Mouse (Mus musculus): ENCODE results near the gene U2surp. TPM values are rescaled to one million over a fixed set of nuclear protein-coding genes. Genes with fewer than 3 reads are reported as not detected.

U2surp gene
- 129 and 132 TPM in 2 replicates for polyA plus RNA-seq (2014; fragmentation: Nextera tagmentation; extraction: Ambion mirVana)

- Histone ChIP-seq H3K27ac (ENCODE audit: low read depth, low read length) (peak within 1 kb of the TSS; percentile 75), H3K9me3 (replicated peaks; ENCODE audit: control insufficient read depth, low read length) (no peaks in the 10 kb centered on the region), H3K4me2 (ENCODE audit: low read length) (peak within 1 kb of the TSS; percentile 96), H3K9ac (ENCODE audit: low read length) (peak within 1 kb of the TSS; percentile 91), H3K36me3 (ENCODE audit: control insufficient read depth, insufficient read depth, low read length) (no peaks in the 10 kb centered on the region), H3K27me3 (replicated peaks; ENCODE audit: control insufficient read depth, insufficient read depth, low read length) (no peaks in the 10 kb centered on the region), H3K4me1 (ENCODE audit: control insufficient read depth, insufficient read depth, low read length) (peaks cover 15% of the 10 kb centered on the region), H3K4me3 (ENCODE audit: low read depth, low read length) (peak within 1 kb of the TSS; percentile 99)
- DNase-seq (ENCODE audit: low spot score) (peak; percentile 98), ATAC-seq (peak; percentile 97)
- WGBS = under 1% methylated on average over 74 of the region's 74 CpGs
Measured at GRCm38 (mm10) chr9:95511472-95512330, at the start of gene U2surp. U2surp (minus strand) TSS chr9:95511996.

DNA sequence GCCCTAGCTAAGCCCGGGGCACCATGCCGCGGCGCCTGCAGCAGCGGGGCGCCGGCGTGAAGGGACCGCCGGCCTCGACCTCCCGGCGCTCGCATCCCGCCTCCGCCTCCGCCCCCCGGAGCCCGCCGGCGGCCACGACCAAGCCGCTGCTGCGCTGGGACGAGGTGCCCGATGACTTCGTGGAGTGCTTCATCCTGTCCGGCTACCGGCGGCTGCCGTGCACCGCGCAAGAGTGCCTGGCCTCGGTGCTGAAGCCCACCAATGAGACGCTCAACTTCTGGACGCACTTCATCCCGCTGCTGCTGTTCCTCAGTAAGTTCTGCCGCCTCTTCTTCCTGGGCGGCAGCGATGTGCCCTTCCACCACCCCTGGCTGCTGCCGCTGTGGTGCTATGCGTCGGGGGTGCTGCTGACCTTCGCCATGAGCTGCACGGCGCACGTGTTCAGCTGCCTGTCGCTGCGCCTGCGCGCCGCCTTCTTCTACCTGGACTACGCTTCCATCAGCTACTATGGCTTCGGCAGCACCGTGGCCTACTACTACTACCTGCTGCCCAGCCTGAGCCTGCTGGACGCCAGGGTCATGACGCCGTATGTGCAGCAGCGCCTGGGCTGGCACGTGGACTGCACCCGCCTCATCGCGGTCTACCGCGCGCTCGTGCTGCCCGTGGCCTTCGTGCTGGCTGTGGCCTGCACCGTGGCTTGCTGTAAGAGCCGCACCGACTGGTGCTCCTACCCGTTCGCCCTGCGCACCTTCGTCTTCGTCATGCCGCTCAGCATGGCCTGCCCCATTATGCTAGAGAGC lies 48.3 kb upstream of the U2surp start:
- DNase-seq (ENCODE audit: low spot score) (peak; percentile 48), ATAC-seq (peak; percentile 67)
- Histone ChIP-seq H3K4me2 (ENCODE audit: low read length) (peak overlapping the region; percentile 90), H3K4me1 (ENCODE audit: control insufficient read depth, insufficient read depth, low read length) (peaks cover 6% of the 10 kb centered on the region; the same call in 1 of the 2 replicates), H3K27me3 (replicated peaks; ENCODE audit: control insufficient read depth, insufficient read depth, low read length) (peaks cover 25% of the 10 kb centered on the region), H3K9me3 (replicated peaks; ENCODE audit: control insufficient read depth, low read length) (no peaks in the 10 kb centered on the region), H3K4me3 (ENCODE audit: low read depth, low read length) (peak overlapping the region; percentile 63), H3K9ac (ENCODE audit: low read length) (peak overlapping the region; percentile 71), H3K27ac (ENCODE audit: low read depth, low read length) (0 out of 2 replicates have a peak overlapping the region, but pooled peaks have one; percentile 14), H3K36me3 (ENCODE audit: control insufficient read depth, insufficient read depth, low read length) (no peaks in the 10 kb centered on the region)
- whole genome bisulfite sequencing = 15% methylated on average over 72 of the region's 78 CpGs

DNA sequence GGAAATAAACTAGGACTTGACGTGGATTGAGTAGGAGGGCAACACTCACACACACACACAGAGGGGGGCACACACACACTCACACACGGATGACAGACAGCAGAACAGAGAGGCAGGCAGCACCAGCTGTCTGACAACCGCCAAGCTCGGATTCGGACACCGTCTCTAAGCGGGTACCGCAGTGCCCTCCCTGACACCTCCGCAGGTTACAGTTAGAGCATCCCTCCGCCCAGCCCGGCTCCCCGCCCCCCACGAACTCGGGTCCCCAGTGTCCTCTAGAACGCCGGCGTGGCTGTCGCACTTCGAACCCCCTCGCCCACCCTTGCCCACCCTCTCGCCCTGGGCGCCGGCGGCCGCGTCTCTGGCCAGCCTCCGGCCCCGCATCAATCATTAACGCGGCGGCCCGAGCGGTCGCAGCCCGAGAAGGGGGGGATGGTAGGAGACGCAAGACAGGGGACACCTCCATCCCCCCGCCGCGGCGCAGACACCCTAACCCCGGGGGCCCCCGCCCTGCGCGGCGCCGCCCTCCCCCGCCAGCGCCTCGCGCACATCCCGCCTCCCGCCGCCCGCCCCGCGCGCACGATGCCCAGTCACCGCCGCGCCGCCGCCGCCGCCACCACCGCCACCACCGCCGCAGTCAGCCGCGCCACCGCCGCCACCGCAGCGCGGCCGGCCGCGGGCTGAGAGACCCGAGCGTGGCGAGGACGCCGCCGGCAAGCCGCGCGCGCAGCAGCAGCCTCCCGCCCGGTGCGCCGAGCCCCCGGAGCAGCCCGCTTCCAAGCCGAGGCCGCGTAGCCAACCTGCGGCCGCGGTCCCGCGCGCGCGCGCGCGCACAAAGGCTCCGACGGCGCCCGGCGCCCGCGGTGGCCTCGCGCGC lies 47.5 kb upstream of the U2surp start, which contains the start of gene Paqr9:
Gene Paqr9, plus strand, starts transcription at position 599 of the 877 bp plus-strand sequence.
- Histone ChIP-seq H3K4me3 (ENCODE audit: low read depth, low read length) (peak within 1 kb of the TSS; percentile 63), H3K4me2 (ENCODE audit: low read length) (peak within 1 kb of the TSS; percentile 90), H3K9me3 (replicated peaks; ENCODE audit: control insufficient read depth, low read length) (no peaks in the 10 kb centered on the region), H3K4me1 (ENCODE audit: control insufficient read depth, insufficient read depth, low read length) (peaks cover 6% of the 10 kb centered on the region; the same call in 1 of the 2 replicates), H3K27me3 (replicated peaks; ENCODE audit: control insufficient read depth, insufficient read depth, low read length) (peaks cover 25% of the 10 kb centered on the region), H3K36me3 (ENCODE audit: control insufficient read depth, insufficient read depth, low read length) (no peaks in the 10 kb centered on the region), H3K9ac (ENCODE audit: low read length) (peak within 1 kb of the TSS; percentile 71), H3K27ac (ENCODE audit: low read depth, low read length) (0 out of 2 replicates have a peak within 1 kb of the TSS, but pooled peaks have one; percentile 14)
- ATAC-seq (peak; percentile 78), DNase-seq (ENCODE audit: low spot score) (peak; percentile 62)
- under 1% methylated on average over 64 of the region's 118 CpGs for WGBS

DNA sequence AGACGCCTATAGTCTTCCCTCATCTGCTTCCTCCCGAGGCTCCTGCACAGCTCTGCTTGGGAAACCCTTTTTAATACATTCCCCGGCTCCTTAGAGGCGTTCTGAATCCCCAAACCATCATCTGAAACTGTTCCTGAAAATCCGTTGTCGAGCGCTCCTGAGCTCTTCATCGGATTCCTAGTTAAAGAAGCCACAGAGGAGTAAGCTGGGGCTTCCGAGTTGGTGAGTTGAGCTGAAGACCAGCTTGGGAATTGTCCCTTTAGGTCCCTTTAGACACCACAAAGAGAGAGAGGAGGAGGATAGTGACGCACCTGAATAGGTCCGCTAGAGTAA lies 46.9 kb upstream of the U2surp start:
- Histone ChIP-seq H3K27me3 (replicated peaks; ENCODE audit: control insufficient read depth, insufficient read depth, low read length) (peaks cover 25% of the 10 kb centered on the region), H3K9ac (ENCODE audit: low read length) (peak overlapping the region; percentile 71; the same call in 1 of the 2 replicates), H3K27ac (ENCODE audit: low read depth, low read length) (no peak overlapping the region), H3K4me3 (ENCODE audit: low read depth, low read length) (peak overlapping the region; percentile 63), H3K4me2 (ENCODE audit: low read length) (peak overlapping the region; percentile 90), H3K9me3 (replicated peaks; ENCODE audit: control insufficient read depth, low read length) (no peaks in the 10 kb centered on the region), H3K36me3 (ENCODE audit: control insufficient read depth, insufficient read depth, low read length) (no peaks in the 10 kb centered on the region), H3K4me1 (ENCODE audit: control insufficient read depth, insufficient read depth, low read length) (peaks cover 6% of the 10 kb centered on the region; the same call in 1 of the 2 replicates)
- 10% methylated on average over 11 of the region's 11 CpGs for WGBS
- ATAC-seq (no peak), DNase-seq (ENCODE audit: low spot score) (peak; percentile 37)

GRCm38 (mm10) chr9:95557722-95558121 lies 45.9 kb upstream of the U2surp start:
- Histone ChIP-seq H3K4me2 (ENCODE audit: low read length) (no peak overlapping the region), H3K9me3 (replicated peaks; ENCODE audit: control insufficient read depth, low read length) (no peaks in the 10 kb centered on the region), H3K4me3 (ENCODE audit: low read depth, low read length) (no peak overlapping the region), H3K36me3 (ENCODE audit: control insufficient read depth, insufficient read depth, low read length) (no peaks in the 10 kb centered on the region), H3K9ac (ENCODE audit: low read length) (no peak overlapping the region), H3K4me1 (ENCODE audit: control insufficient read depth, insufficient read depth, low read length) (peaks cover 6% of the 10 kb centered on the region; the same call in 1 of the 2 replicates), H3K27ac (ENCODE audit: low read depth, low read length) (no peak overlapping the region), H3K27me3 (replicated peaks; ENCODE audit: control insufficient read depth, insufficient read depth, low read length) (peaks cover 25% of the 10 kb centered on the region)
- DNase-seq (ENCODE audit: low spot score) (no peak), ATAC-seq (no peak)
- WGBS = 75% methylated on average over 6 of the region's 6 CpGs

GRCm38 (mm10) chr9:95556067-95556512 lies 44.3 kb upstream of the U2surp start:
- no peak overlapping the region for H3K27ac ChIP-seq (ENCODE audit: low read depth, low read length)
- DNase-seq (ENCODE audit: low spot score) = no peak
- 93% methylated on average over 4 of the region's 4 CpGs for WGBS
- ATAC-seq = no peak
- H3K4me1 ChIP-seq (ENCODE audit: control insufficient read depth, insufficient read depth, low read length) = peaks cover 6% of the 10 kb centered on the region; the same call in 1 of the 2 replicates
- H3K4me3 ChIP-seq (ENCODE audit: low read depth, low read length) = no peak overlapping the region
- H3K9me3 ChIP-seq (replicated peaks; ENCODE audit: control insufficient read depth, low read length) = no peaks in the 10 kb centered on the region
- H3K27me3 ChIP-seq (replicated peaks; ENCODE audit: control insufficient read depth, insufficient read depth, low read length) = peaks cover 19% of the 10 kb centered on the region
- no peaks in the 10 kb centered on the region for H3K36me3 ChIP-seq (ENCODE audit: control insufficient read depth, insufficient read depth, low read length)
- no peak overlapping the region for H3K9ac ChIP-seq (ENCODE audit: low read length)
- H3K4me2 ChIP-seq (ENCODE audit: low read length) = no peak overlapping the region

DNA sequence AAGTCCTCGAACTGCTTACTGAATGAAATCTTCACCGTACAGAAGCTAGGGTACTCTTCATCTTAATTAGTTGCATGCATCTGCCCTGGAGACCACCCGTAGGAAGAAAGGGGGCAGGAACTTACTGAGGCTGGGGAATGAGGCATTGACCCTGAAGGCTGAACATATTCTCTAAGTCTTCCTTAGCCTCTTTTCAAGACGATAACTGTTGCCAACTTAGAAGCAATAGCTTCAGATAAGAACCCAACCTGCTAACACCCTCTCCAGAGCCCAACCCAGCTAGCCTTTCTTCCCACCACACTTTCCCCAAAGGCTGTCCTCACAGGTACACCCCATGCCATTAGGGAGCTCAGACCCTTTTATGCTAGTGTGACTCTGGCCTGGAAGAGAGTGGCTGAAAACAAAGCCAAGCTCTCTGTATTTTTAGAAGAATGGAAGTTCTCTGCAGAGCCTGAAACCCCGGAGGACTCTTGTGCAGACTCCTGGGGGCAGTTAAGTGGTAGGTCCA lies 43.5 kb upstream of the U2surp start:
- Histone ChIP-seq H3K9ac (ENCODE audit: low read length) (no peak overlapping the region), H3K4me1 (ENCODE audit: control insufficient read depth, insufficient read depth, low read length) (peaks cover 4% of the 10 kb centered on the region; the same call in 1 of the 2 replicates), H3K27me3 (replicated peaks; ENCODE audit: control insufficient read depth, insufficient read depth, low read length) (peaks cover 11% of the 10 kb centered on the region), H3K36me3 (ENCODE audit: control insufficient read depth, insufficient read depth, low read length) (no peaks in the 10 kb centered on the region), H3K4me3 (ENCODE audit: low read depth, low read length) (no peak overlapping the region), H3K4me2 (ENCODE audit: low read length) (no peak overlapping the region), H3K27ac (ENCODE audit: low read depth, low read length) (no peak overlapping the region), H3K9me3 (replicated peaks; ENCODE audit: control insufficient read depth, low read length) (no peaks in the 10 kb centered on the region)
- 54% methylated on average over 5 of the region's 5 CpGs for WGBS
- ATAC-seq (no peak), DNase-seq (ENCODE audit: low spot score) (no peak)
